Mouse (Mus musculus) lung, embryonic 15.5 days (tissue): ENCODE measurements around the gene Col26a1. TPM values are rescaled to one million over a fixed set of nuclear protein-coding genes. Genes with fewer than 3 reads are reported as not detected.

Source experiments
- ATAC-seq: fragments of 200-750 bp; cut with Nextera tagmentation; 2 replicates; pipeline ENCODE4 v1.8.0; 2017; ENCODE audit warnings: moderate number of reproducible peaks, borderline replicate concordance; ENCODE audit not compliant: low FRiP score, low TSS enrichment; ENCODE audit errors: extremely low read depth
- H3K27ac ChIP-seq: fragments of 300-500 bp; sonication (generic); 2 replicates; pipeline ENCODE4 v1.5.1; 2015; ENCODE audit warnings: moderate library complexity, mild to moderate bottlenecking, inconsistent platforms
- H3K27me3 ChIP-seq: fragments of 300-500 bp; sonication (generic); 2 replicates; pipeline ENCODE4 v1.6.1; 2015; ENCODE audit warnings: inconsistent platforms
- H3K36me3 ChIP-seq: fragments of 300-500 bp; sonication (generic); 2 replicates; pipeline ENCODE4 v1.6.1; 2015; ENCODE audit warnings: inconsistent platforms
- H3K4me1 ChIP-seq: fragments of 300-500 bp; sonication (generic); 2 replicates; pipeline ENCODE4 v1.6.1; 2015; ENCODE audit warnings: inconsistent platforms
- H3K4me2 ChIP-seq: fragments of 300-500 bp; sonication (generic); 2 replicates; pipeline ENCODE4 v1.6.1; 2015; ENCODE audit warnings: inconsistent platforms, mild to moderate bottlenecking, moderate library complexity
- H3K4me3 ChIP-seq: fragments of 300-500 bp; sonication (generic); 2 replicates; pipeline ENCODE4 v1.5.1; 2015; ENCODE audit warnings: mild to moderate bottlenecking, inconsistent platforms
- H3K9ac ChIP-seq: fragments of 300-500 bp; sonication (generic); 2 replicates; pipeline ENCODE4 v1.6.1; 2015; ENCODE audit warnings: inconsistent platforms
- H3K9me3 ChIP-seq: fragments of 300-500 bp; sonication (generic); 2 replicates; pipeline ENCODE4 v1.6.1; 2016; ENCODE audit warnings: inconsistent platforms
- WGBS: fragments of 180-500 bp; shearing (Covaris S2); methylation state at CpG from one replicate; pipeline ENCODE4 v1.1.7; 2015; 5-methylcytosine and 5-hydroxymethylcytosine counted together
- polyA plus RNA-seq: library from polyadenylated mRNA; unstranded; fragments of >200 nt; fragmentation: Nextera tagmentation; extraction: Ambion mirVana; gene quantifications from 2 replicates; pipeline ENCODE4 v1.2.1, GENCODE M21; 2015

Col26a1 gene
- polyA plus RNA-seq, 1 experiment from 2014 or later: 12.1 TPM

- Histone ChIP-seq H3K4me2 (no peak overlapping the region), H3K27me3 (no peaks in the 10 kb centered on the region), H3K36me3 (no peaks in the 10 kb centered on the region), H3K9ac (no peak overlapping the region), H3K27ac (no peak overlapping the region), H3K9me3 (no peaks in the 10 kb centered on the region), H3K4me3 (no peak overlapping the region), H3K4me1 (peaks cover 9% of the 10 kb centered on the region)
- WGBS: 72% methylated on average over 10 of the region's 10 CpGs
- ATAC-seq: no peak
Measured at GRCm38 (mm10) chr5:136792541-136792940, 90.5 kb downstream of the Col26a1 start.

- Histone ChIP-seq H3K4me2 (0 out of 2 replicates have a peak overlapping the region, but pooled peaks have one; percentile 21), H3K4me1 (peaks cover 3% of the 10 kb centered on the region; the same call in 1 of the 2 replicates), H3K9me3 (no peaks in the 10 kb centered on the region), H3K36me3 (no peaks in the 10 kb centered on the region), H3K9ac (no peak overlapping the region), H3K4me3 (no peak overlapping the region), H3K27ac (no peak overlapping the region), H3K27me3 (no peaks in the 10 kb centered on the region)
- 52% methylated on average over 3 of the region's 3 CpGs for WGBS
- no peak for ATAC-seq
Measured at GRCm38 (mm10) chr5:136791204-136791603, 91.8 kb downstream of the Col26a1 start.

- Histone ChIP-seq H3K4me2 (0 out of 2 replicates have a peak overlapping the region, but pooled peaks have one; percentile 21), H3K9ac (no peak overlapping the region), H3K4me3 (no peak overlapping the region), H3K27ac (no peak overlapping the region), H3K4me1 (peaks cover 3% of the 10 kb centered on the region; the same call in 1 of the 2 replicates), H3K27me3 (no peaks in the 10 kb centered on the region), H3K36me3 (no peaks in the 10 kb centered on the region), H3K9me3 (no peaks in the 10 kb centered on the region)
- ATAC-seq: peak; percentile 87
- 8% methylated on average over 11 of the region's 11 CpGs for whole genome bisulfite sequencing
Measured at GRCm38 (mm10) chr5:136790570-136791196, 92.3 kb downstream of the Col26a1 start.

GRCm38 (mm10) chr5:136784531-136784930, 98.5 kb downstream of the Col26a1 start:
- ATAC-seq: no peak
- H3K27me3 ChIP-seq: no peaks in the 10 kb centered on the region
- 72% methylated on average over 8 of the region's 8 CpGs for WGBS
- no peak overlapping the region for H3K4me3 ChIP-seq
- H3K9me3 ChIP-seq: no peaks in the 10 kb centered on the region
- H3K9ac ChIP-seq: no peak overlapping the region
- no peaks in the 10 kb centered on the region for H3K4me1 ChIP-seq
- no peak overlapping the region for H3K27ac ChIP-seq
- H3K4me2 ChIP-seq: no peak overlapping the region
- no peaks in the 10 kb centered on the region for H3K36me3 ChIP-seq

- Histone ChIP-seq H3K4me1 (no peaks in the 10 kb centered on the region), H3K9me3 (no peaks in the 10 kb centered on the region), H3K27me3 (no peaks in the 10 kb centered on the region), H3K4me2 (no peak overlapping the region), H3K36me3 (no peaks in the 10 kb centered on the region), H3K4me3 (no peak overlapping the region), H3K9ac (peak overlapping the region; percentile 16; the same call in 1 of the 2 replicates), H3K27ac (no peak overlapping the region)
- 54% methylated on average over 13 of the region's 13 CpGs for WGBS
- ATAC-seq: no peak
Measured at GRCm38 (mm10) chr5:136782600-136782999, 100.4 kb downstream of the Col26a1 start.

- Histone ChIP-seq H3K4me1 (no peaks in the 10 kb centered on the region), H3K4me2 (no peak overlapping the region), H3K27me3 (no peaks in the 10 kb centered on the region), H3K27ac (no peak overlapping the region), H3K4me3 (no peak overlapping the region), H3K9me3 (no peaks in the 10 kb centered on the region), H3K9ac (no peak overlapping the region), H3K36me3 (no peaks in the 10 kb centered on the region)
- 43% methylated on average over 10 of the region's 10 CpGs for WGBS
- no peak for ATAC-seq
Measured at GRCm38 (mm10) chr5:136780465-136780864, 102.5 kb downstream of the Col26a1 start.

GRCm38 (mm10) chr5:136779946-136780345, 103.1 kb downstream of the Col26a1 start:
- ATAC-seq: no peak
- WGBS: 89% methylated on average over 6 of the region's 6 CpGs
- no peaks in the 10 kb centered on the region for H3K9me3 ChIP-seq
- no peak overlapping the region for H3K4me2 ChIP-seq
- no peak overlapping the region for H3K9ac ChIP-seq
- H3K4me3 ChIP-seq: no peak overlapping the region
- H3K36me3 ChIP-seq: no peaks in the 10 kb centered on the region
- no peak overlapping the region for H3K27ac ChIP-seq
- H3K27me3 ChIP-seq: no peaks in the 10 kb centered on the region
- H3K4me1 ChIP-seq: no peaks in the 10 kb centered on the region

GRCm38 (mm10) chr5:136775548-136775947, 107.5 kb downstream of the Col26a1 start:
- Histone ChIP-seq H3K4me3 (no peak overlapping the region), H3K9ac (no peak overlapping the region), H3K27ac (no peak overlapping the region), H3K27me3 (no peaks in the 10 kb centered on the region), H3K4me1 (no peaks in the 10 kb centered on the region), H3K9me3 (no peaks in the 10 kb centered on the region), H3K4me2 (no peak overlapping the region), H3K36me3 (no peaks in the 10 kb centered on the region)
- WGBS: 77% methylated on average over 3 of the region's 3 CpGs
- no peak for ATAC-seq

GRCm38 (mm10) chr5:136773044-136774039, 109.7 kb downstream of the Col26a1 start:
- Histone ChIP-seq H3K9me3 (no peaks in the 10 kb centered on the region), H3K27me3 (no peaks in the 10 kb centered on the region), H3K4me3 (no peak overlapping the region), H3K4me2 (no peak overlapping the region), H3K36me3 (no peaks in the 10 kb centered on the region), H3K27ac (no peak overlapping the region), H3K4me1 (no peaks in the 10 kb centered on the region; the same call in 1 of the 2 replicates), H3K9ac (no peak overlapping the region)
- 51% methylated on average over 22 of the region's 22 CpGs for WGBS
- peak; percentile 53; the same call in 1 of the 2 replicates for ATAC-seq

GRCm38 (mm10) chr5:136771132-136771531, 111.9 kb downstream of the Col26a1 start:
- Histone ChIP-seq H3K27ac (no peak overlapping the region), H3K9me3 (no peaks in the 10 kb centered on the region), H3K27me3 (no peaks in the 10 kb centered on the region), H3K4me3 (no peak overlapping the region), H3K9ac (no peak overlapping the region), H3K4me2 (no peak overlapping the region), H3K36me3 (no peaks in the 10 kb centered on the region), H3K4me1 (no peaks in the 10 kb centered on the region; the same call in 1 of the 2 replicates)
- ATAC-seq: no peak
- 82% methylated on average over 10 of the region's 10 CpGs for WGBS

- no peak overlapping the region for H3K27ac ChIP-seq
- no peak overlapping the region for H3K4me2 ChIP-seq
- no peak overlapping the region for H3K9ac ChIP-seq
- ATAC-seq: no peak
- H3K36me3 ChIP-seq: no peaks in the 10 kb centered on the region
- H3K4me3 ChIP-seq: no peak overlapping the region
- no peaks in the 10 kb centered on the region; the same call in 1 of the 2 replicates for H3K4me1 ChIP-seq
- WGBS: 73% methylated on average over 9 of the region's 9 CpGs
- no peaks in the 10 kb centered on the region for H3K9me3 ChIP-seq
- no peaks in the 10 kb centered on the region for H3K27me3 ChIP-seq
Measured at GRCm38 (mm10) chr5:136767304-136767703, 115.7 kb downstream of the Col26a1 start.
